Mouse (Mus musculus) kidney, adult 2 months (tissue): Measurements from ENCODE around the gene B3gnt9. TPM values are rescaled to one million over a fixed set of nuclear protein-coding genes. Genes with fewer than 3 reads are reported as not detected.

Experiments used
- DNase-seq: peaks from one replicate; pipeline ENCODE4 v3.0.0; 2021
- H3K27ac ChIP-seq: fragments of 200-500 bp; 2 replicates; pipeline ENCODE4 v1.5.1; 2012; ENCODE audit warnings: low read depth, low read length, control low read depth, inconsistent platforms; ENCODE audit not compliant: insufficient read depth
- H3K27me3 ChIP-seq: fragments of 200-500 bp; replicated peaks from 2 replicates; pipeline ENCODE4 v1.6.1; 2012; ENCODE audit warnings: mild to moderate bottlenecking, moderate library complexity, low read length, inconsistent platforms; ENCODE audit not compliant: control insufficient read depth, insufficient read depth
- H3K36me3 ChIP-seq: fragments of 200-500 bp; 2 replicates; pipeline ENCODE4 v1.6.1; 2012; ENCODE audit warnings: mild to moderate bottlenecking, moderate library complexity, low read length, inconsistent platforms; ENCODE audit not compliant: control insufficient read depth, insufficient read depth
- H3K4me1 ChIP-seq: fragments of 200-500 bp; 2 replicates; pipeline ENCODE4 v1.6.1; 2011; ENCODE audit warnings: low read length; ENCODE audit not compliant: control insufficient read depth, insufficient read depth
- H3K4me3 ChIP-seq: fragments of 200-500 bp; 2 replicates; pipeline ENCODE4 v1.5.1; 2011; ENCODE audit warnings: mild to moderate bottlenecking, low read depth, low read length, control low read depth; ENCODE audit not compliant: insufficient read depth
- CTCF ChIP-seq: fragments of 200-500 bp; conservative IDR thresholded peaks from 2 replicates; pipeline ENCODE4 v1.5.1; 2011; ENCODE audit warnings: low read depth, mild to moderate bottlenecking, control low read depth, low read length, moderate library complexity, mixed read lengths; ENCODE audit not compliant: insufficient read depth, insufficient read length
- POLR2A ChIP-seq: fragments of 200-500 bp; IDR thresholded peaks from one replicate; pipeline ENCODE4 v1.6.1; 2011; ENCODE audit warnings: low read depth, low read length, control low read depth
- WGBS: fragments of 180-500 bp; shearing (Covaris S2); methylation state at CpG from one replicate; pipeline ENCODE4 v1.1.7; 2018; 5-methylcytosine and 5-hydroxymethylcytosine counted together
- polyA plus RNA-seq: library from polyadenylated mRNA; depleted of rRNA; stranded (reverse); fragments of >200 nt; gene quantifications from 2 replicates; pipeline ENCODE4 v1.2.3, GENCODE M21; 2012

The B3gnt9 gene
- polyA plus RNA-seq, 1 experiment: 4.8 TPM

- H3K4me1 ChIP-seq: peaks cover 3% of the 10 kb centered on the region; the same call in 1 of the 2 replicates
- H3K36me3 ChIP-seq: no peaks in the 10 kb centered on the region
- WGBS: 36% methylated on average over 55 of the region's 55 CpGs
- no peak overlapping the region for H3K27ac ChIP-seq
- TF ChIP-seq POLR2A (no peak), CTCF (no peak)
- no peaks in the 10 kb centered on the region for H3K27me3 ChIP-seq
- no peak for DNase-seq
- peak overlapping the region; percentile 34; the same call in 1 of the 2 replicates for H3K4me3 ChIP-seq
Observed at GRCm38 (mm10) chr8:105258911-105259720, 4.2 kb upstream of the B3gnt9 start.

GRCm38 (mm10) chr8:105257318-105258114 is 2.6 kb upstream of the B3gnt9 start:
- Histone ChIP-seq H3K4me3 (no peak overlapping the region), H3K27ac (no peak overlapping the region), H3K36me3 (no peaks in the 10 kb centered on the region), H3K4me1 (peaks cover 3% of the 10 kb centered on the region; the same call in 1 of the 2 replicates), H3K27me3 (no peaks in the 10 kb centered on the region)
- 88% methylated on average over 7 of the region's 7 CpGs for WGBS
- TF ChIP-seq POLR2A (no peak), CTCF (no peak)
- no peak for DNase-seq

GRCm38 (mm10) chr8:105254152-105254965 is 594 bp downstream of the B3gnt9 start:
- peak; percentile 90 for DNase-seq
- Histone ChIP-seq H3K27me3 (no peaks in the 10 kb centered on the region), H3K27ac (no peak overlapping the region), H3K36me3 (no peaks in the 10 kb centered on the region), H3K4me3 (peak overlapping the region; percentile 62), H3K4me1 (peaks cover under 1% of the 10 kb centered on the region; the same call in 1 of the 2 replicates)
- TF ChIP-seq CTCF (peak; percentile 70), POLR2A (no peak)
- WGBS: under 1% methylated on average over 74 of the region's 74 CpGs

- WGBS: 46% methylated on average over 20 of the region's 20 CpGs
- DNase-seq: no peak
- no peaks in the 10 kb centered on the region for H3K27me3 ChIP-seq
- H3K4me1 ChIP-seq: no peaks in the 10 kb centered on the region
- H3K4me3 ChIP-seq: no peak overlapping the region
- no peak overlapping the region for H3K27ac ChIP-seq
- no peaks in the 10 kb centered on the region for H3K36me3 ChIP-seq
- TF ChIP-seq POLR2A (no peak), CTCF (no peak)
Observed at GRCm38 (mm10) chr8:105253766-105254151, 1.2 kb downstream of the B3gnt9 start.

- no peak for DNase-seq
- H3K4me1 ChIP-seq: no peaks in the 10 kb centered on the region
- H3K27me3 ChIP-seq: no peaks in the 10 kb centered on the region
- TF ChIP-seq CTCF (no peak), POLR2A (no peak)
- no peak overlapping the region for H3K27ac ChIP-seq
- H3K36me3 ChIP-seq: no peaks in the 10 kb centered on the region
- WGBS: 90% methylated on average over 10 of the region's 10 CpGs
- no peak overlapping the region for H3K4me3 ChIP-seq
Observed at GRCm38 (mm10) chr8:105252680-105253537, 2.0 kb downstream of the B3gnt9 start.

- H3K27me3 ChIP-seq: no peaks in the 10 kb centered on the region
- DNase-seq: no peak
- TF ChIP-seq CTCF: no peak
- no peak for TF ChIP-seq POLR2A
- no peaks in the 10 kb centered on the region for H3K4me1 ChIP-seq
- 96% methylated on average over 6 of the region's 6 CpGs for WGBS
- no peak overlapping the region for H3K27ac ChIP-seq
- H3K4me3 ChIP-seq: no peak overlapping the region
- H3K36me3 ChIP-seq: peaks cover 2% of the 10 kb centered on the region; the same call in 1 of the 2 replicates
Observed at GRCm38 (mm10) chr8:105251954-105252353, 3.0 kb downstream of the B3gnt9 start.
